Mouse (Mus musculus) frontal cortex, postnatal 36 days (tissue): ENCODE measurements around the gene Fto.
A peak's percentile ranks its signal among the peaks of the same experiment; 100 is the strongest.

Source experiments
- DNase-seq, 2 experiments: peaks; one replicate each; pipeline ENCODE4 v3.0.0; 2022; ENCODE audit warnings: low spot score in 2 of 2

The Fto gene

DNA sequence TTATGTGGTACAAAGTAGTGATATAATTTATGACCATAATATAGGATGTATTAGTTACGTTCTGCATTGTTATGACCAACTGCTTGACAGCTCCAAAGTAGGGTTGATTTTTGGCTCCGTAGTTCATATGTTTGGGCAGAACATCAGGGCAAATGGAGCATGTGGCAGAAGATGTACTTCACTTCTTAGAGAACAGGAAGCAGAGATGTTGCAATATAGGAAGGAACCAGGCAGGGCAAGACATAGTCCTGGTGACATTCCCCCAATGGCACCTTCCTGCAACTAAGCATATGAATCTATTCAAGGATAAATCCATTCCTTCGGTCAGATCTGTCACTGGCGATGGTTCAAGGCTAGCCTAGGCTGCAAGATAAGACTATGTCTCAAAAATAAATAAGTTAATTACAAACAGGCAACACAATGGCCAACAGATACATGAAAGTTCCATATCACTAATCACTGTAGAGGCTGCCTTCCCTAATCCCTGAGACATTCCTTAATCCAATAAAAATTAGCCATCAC lies 44.2 kb downstream of the Fto start:
- no peak for DNase-seq

DNA sequence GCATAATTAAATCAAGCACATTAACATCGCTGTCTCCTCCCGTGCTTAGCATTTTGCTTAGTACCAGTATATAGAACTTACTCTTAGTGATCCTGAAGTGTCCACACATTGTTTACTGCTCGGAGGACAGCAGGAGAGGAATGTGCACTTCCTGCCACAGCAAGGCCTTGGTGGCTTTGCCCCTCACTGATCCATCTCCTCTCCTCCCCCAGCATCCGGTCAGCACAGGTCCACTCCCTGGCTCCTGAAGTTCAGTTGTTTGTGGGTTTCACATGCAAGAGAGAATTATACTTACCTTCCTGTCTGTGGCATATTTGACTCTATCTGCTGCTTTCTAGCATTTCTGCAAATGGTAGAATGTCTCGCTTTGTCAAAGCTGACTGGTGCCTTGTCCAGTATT lies 44.7 kb downstream of the Fto start:
- no peak for DNase-seq

DNA sequence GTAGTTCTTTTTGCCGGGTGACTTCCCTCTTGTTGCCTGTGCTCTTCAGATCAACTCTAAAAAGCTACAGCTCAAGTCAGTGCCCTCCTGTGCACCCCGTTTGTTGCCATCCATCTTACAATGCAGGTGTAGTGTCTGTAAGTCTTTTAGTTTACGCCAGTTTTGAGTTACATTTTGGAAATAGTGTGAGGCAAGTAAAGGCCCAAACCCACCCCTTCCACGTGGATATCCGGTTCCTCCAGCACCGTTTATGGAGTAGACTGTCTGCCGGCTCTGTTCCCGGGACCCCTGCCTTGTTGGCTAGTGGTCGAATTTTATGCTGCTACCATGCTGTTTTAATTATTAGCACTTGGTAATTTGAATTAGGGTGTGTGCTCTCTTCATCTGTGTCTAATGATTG lies 46.2 kb downstream of the Fto start:
- no peak for DNase-seq

DNA sequence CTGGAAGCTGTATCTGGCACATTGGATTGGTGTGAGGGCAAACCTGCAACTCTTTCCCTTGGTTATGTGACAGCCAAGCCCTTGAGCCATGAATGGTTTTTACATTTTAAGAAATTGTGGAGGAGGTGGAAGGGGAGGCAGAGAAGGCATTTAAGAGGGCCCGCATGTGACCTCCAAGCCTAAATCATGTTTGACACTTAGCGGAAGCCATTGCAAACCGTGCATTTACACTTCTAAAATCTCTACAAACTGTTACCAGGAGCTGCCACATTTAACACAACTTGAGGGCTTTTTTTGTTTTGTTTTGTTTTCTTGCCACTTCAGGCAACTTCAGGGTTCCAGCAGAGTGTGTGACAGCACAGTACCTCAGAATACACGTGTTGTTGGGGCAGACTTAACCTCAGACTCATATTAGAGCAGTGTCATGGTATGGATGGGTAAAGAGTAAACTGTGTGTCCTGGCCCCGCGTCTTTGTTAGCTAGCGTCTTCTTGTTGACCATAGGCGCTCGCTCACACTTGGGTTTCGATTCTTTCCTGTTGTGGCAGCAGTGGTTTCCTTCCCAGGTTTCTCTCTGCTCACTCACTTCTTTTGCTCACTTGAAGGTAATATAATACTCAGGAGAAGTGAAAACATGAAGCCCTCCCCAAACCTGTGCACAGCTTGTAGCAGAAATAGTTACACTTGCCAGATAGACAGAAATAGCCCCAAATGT lies 47.5 kb downstream of the Fto start:
- no peak for DNase-seq

DNA sequence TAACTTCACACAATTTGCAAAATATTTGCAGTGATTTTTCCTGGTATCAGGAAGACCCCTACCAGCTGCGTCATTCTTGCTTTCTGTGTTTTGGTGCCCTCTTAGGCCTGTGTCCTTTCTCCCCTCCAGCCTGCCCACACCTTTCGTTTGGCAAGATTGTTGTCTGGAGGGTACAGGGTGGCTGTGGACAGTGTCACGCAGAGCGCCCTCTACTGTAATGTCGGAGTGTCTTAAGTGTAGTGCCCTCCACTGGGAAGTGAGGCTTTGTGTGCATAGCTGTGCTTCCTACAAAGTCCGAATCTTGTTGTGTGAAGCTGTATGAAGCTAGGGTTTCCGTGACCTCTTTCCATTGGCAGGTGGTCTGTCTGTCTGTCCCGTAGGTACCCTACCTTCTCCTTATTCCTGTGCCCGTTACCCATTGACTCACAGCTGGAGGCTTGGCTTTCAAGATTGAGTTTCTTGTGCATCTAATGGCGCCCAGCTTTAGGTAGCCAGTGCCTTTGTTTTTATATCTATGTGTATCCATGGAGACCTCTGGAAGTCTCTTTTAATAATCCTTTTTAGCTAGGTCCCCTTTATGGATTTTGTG lies 50.0 kb downstream of the Fto start:
- DNase-seq = no peak

DNA sequence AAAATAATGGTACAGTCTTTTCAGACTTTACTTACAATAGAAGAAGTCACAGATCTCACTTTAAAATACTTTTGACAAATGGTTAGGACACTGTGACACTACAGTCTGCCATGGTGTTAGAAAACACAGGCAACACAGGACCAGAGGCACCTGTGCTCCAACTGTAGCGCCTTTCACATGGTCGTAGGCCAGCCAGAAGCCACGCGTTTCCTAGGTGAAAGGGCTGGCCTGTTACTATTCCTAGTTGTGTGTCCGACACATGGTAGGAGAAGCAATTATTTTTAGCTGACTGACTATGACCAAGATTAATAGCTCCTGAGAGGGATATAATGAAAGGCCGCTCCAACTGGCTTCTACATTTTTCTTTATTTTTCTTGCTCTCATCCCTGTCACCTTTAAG lies 50.9 kb downstream of the Fto start:
- DNase-seq = no peak

DNA sequence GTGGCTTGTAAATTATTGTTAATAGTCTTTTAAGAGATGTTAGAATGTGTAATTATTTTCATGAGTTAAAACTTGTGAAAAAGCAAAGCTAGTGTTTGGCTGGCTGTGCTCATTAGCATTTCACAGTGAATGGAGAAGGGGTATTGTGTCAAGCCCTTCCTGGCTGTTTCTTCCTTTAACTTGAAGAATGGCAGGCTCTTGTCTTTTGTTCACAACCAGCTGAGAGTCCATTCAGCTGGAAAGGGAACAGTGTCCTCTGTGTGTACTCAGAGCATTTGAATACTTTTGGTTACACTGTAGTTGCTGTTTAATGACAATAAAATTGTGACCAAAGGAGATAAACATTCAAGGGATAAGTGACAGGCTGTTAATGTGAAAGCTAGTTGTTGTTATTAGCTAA lies 52.5 kb downstream of the Fto start:
- no peak for DNase-seq

DNA sequence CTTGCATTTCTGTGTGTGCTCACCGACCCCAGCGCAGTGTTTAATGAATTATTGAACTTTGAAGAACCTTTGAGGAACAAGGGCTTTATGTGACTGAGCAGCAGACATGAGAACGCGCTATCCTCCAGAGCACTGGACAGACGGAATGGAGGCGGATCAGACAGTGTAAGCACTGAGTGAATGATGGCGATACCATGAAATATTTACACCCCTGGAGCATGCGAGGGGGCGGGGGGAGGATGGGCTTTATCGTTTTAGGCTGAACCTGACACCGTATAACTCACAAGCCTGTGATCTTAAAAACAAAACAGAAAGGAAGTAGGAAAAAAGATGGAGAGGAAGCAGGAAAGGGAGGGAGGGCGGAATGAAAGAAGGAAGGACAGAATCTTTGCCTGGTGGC lies 57.6 kb downstream of the Fto start:
- DNase-seq = no peak

DNA sequence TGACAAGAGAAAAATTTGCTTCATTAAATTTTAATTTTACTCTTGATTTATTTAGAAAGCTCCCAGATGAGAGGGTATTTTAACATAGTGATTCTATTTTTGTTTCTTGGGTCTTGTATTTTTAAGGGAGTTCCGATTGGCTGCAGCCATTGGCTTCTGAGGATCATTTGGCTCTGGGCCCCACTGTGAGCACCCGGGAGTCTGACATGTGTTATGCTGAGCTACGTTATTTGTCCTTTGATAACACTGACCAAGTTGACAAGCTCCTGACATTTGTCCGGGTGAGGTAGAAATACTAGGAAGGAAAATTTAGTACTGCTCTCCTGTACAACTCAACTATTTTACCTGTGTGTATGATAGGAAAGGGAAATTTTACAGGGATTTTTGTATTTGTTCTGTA lies 58.7 kb downstream of the Fto start:
- DNase-seq = no peak

DNA sequence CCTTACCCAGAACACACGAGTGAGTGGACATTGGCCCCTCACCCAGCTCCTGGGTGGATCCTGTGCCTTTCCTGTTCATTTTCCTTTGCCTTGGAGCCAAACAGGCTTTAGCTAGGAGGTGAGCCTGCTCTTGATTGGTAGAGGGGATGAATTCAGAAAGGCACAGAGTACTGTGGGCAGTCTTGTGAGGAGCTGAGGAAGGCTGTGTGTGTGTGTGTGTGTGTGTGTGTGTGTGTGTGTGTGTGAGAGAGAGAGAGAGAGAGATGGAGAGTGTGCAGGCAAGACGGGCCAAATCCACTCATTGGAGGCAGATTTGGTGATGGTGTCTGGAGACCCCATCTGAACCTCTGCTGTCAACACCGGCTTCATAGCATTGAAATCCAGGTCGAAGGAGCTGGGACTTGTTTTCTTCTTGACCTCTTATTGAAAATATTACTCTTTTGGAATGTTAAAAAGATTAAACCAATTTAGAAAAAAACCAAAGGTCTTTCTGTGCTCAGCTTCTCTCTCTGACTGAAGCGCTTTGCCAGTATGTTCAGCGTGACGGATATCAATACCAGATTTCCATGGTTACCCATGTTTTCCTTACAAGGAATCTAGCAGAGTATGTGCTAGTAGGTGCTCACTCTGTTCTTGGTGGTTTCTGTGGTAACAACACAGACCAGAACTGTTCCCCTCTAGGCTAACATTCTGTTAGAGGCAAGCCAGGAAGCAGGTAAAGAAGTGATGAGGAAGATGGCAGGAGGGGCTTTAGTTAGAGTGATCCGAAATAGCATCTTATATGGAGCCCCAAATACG lies 59.7 kb downstream of the Fto start:
- no peak for DNase-seq

DNA sequence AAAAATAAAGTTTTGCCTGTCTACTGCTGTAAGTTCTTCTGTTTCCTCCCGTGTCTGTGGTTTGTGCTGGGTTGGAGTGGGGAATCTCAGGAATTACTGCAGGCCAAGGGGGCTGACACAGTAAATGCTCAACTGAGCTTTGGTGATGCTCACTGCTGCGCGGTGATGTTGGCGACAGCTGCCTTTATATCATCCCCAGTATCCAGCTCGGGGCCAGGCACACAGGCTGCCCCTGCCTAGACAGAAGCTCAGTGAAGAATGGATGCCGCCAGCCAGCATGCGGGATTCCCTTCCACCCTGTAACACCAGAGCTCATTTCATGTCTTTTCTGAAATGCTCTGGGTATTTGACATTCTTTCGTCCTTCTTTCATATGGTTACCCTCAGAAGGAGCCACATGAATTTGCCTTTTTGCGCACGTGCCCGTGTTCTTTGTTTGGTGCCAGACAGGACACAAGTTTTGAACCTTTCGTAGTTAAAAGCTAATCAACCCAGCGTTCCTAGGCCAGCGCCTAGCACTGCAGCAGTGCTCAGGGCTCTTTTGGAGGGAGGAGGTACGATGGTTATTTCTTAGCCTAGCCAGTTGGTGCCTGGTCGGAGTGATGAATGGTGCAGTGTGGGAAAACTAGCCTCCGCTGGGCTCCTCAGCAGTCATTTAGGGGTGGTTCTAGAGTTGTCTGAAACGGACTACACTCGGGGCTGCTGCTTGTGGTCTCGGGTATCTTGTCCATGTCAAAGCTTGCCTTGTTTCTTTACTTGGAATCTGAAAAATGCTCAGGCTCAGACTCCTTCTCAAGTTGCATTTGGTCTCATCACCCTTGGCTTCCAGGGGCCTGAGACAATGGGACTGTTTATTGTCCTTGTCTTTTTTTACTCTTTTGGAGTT lies 62.0 kb downstream of the Fto start:
- no peak for DNase-seq

DNA sequence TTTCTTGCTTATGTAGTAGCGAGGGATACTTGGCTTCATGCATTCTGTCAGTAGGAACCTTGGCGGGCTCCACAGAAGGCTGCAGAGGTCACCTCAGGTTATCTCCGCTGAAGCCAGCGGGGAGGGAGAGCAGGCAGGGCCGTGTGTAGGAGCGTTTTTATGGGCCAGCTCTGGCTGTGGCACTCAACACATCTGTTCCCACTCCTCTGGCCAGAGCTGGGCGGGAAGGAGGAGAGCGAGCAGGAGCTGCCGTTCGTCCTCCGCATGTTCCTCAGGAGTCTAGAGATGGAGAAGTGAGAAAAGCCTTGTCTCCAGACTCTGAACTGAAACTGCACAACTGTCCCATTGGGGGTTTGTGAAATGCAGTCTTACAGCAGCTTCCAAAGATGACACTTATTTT lies 63.5 kb downstream of the Fto start:
- no peak for DNase-seq

DNA sequence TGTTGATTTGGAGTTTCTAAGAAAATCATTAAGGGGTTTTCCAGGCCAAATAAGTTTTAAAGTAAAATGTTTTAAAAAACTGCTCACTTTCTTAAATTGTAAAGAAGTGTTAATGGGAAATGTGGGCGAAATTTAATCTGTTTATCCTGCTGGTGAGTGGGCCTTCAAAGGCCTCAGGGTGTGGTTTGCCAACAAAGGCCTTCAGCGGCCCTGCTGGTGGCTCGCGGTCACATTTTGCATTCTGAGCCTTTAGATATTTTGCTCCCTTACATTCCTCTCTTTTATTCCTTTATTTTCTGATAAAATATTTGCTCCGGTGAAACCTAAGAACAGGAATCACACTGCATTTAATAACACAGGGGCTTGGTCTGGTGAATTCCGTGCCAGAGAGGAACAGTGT lies 64.0 kb downstream of the Fto start:
- no peak for DNase-seq

DNA sequence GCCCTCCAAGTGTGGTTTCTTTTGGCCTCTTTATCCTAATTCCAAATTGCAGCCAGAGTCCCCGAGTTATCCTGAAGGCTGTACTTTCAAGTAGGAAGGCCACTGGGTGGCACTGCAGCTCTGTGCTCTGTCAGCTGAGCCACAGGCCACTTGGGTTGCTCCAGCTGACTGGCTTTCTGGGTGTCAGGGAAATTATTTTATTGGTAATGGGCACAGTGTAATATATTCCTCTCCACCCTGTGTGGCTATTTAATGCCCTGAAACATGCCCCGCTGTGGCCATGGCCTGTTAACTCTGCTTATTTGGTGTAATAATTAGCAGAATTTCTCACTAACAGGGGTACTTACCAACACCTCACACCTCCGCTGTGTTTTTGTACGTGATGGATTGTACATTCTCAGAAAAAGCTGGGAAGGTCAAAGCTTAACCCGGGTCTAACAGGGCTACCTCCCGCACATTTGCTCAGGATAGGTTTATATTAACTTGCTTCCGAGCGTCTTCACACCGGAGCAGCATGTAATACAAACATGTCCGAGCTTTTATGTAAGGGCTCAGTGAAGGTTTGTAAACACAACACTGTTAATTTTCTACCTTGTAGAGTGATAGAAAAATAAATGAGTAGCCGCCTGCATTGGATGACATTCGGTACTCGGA lies 65.6 kb downstream of the Fto start:
- peak; percentile 64 to 80 for DNase-seq

DNA sequence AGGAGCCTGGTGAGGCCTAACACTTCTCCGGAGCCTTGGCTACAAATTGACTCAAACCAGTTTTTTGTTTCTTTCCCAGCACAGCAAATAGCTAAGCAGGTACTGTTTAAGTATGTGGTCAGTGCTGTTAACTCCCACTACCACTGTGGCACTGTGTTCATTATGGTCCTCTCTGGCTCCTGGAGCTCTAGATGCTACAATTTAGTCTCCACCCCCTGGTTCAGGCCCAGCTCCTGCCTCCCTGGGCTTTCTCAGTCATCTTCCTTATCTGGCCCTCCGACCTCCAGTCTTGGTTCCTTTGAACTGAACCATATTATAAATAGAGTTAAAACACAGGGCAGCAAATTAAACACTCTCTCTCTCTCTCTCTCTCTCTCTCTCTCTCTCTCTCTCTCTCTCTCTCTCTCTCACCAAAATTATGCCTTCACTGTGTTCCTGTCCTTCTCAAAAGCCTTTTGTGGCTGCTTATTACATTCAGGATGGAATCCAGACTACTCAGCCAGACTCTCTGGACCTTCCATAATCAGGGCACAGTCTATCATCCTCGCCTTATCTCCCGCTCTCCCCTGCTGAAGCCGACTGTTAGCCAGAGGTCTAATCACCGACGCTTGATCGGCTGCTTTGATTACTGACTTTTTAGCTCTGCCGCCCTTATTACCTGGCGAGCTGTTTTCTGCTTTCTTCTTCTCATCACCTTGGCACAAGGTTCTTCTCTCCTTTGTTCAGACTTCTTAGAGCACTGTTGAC lies 67.6 kb downstream of the Fto start:
- no peak for DNase-seq

DNA sequence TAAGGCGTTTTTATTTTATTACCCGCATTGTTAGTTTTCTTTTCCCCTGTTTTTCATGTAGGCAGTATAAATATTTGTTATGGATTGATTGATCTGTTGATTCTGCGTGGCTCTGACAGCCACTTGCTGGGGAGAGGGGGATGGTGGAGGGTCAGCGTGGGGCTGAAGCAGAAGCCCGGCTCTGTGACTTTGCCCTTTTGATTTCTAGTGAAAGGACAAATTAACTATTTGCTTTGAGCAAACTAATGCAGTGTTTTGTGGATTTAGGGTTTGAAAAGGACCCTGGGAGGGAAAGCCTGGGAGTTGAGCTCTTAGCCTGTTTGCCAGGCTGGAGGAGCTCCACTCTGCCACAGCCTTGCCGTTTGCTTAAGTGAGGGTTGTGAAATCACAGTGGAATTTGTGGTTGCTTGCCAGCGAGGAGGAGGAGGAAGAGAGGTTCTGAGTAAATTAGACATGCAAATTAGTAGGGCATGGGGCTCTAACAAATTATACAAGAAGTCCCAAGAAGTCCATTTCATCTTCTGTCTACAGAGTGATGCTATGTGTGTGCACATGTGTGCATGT lies 68.3 kb downstream of the Fto start:
- DNase-seq = no peak

DNA sequence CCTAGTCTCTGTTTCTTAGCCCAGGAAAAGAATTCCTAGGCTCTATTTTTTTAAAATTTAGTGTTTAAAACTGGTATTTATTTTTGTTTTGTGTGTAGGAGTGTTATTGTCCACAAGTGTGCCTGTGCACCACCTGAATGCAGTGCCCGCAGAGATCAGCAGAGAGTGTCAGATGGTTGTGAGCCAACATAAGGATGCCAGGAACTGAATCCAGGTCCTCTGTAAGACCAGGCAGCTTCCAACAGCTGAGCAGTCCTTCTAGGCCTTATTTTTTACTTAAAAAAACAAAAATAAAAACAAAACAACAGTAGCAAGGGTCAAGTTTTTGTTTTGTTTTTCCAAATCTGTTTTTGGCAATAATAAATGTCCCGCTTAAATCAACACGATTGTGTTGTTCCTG lies 69.9 kb downstream of the Fto start:
- DNase-seq = no peak

DNA sequence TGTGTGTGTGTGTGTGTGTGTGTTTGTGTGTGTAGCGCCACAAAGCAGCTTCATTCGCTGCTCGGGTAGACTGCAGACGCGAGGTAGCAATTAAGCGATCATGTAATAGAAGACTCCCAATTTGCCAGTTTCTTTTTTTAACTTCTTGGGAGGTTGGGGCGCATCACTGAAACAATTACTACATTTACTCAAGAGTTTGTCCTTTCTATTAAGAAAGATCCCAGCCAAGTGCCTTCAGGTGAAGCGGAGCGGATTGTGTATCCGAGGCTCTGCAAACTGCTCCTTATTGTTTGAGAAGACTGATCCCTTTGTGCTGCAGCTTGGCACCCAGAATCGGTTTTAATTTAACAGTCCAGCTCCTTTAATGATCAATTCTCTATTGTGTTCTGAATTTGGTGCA lies 70.5 kb downstream of the Fto start:
- DNase-seq = no peak

DNA sequence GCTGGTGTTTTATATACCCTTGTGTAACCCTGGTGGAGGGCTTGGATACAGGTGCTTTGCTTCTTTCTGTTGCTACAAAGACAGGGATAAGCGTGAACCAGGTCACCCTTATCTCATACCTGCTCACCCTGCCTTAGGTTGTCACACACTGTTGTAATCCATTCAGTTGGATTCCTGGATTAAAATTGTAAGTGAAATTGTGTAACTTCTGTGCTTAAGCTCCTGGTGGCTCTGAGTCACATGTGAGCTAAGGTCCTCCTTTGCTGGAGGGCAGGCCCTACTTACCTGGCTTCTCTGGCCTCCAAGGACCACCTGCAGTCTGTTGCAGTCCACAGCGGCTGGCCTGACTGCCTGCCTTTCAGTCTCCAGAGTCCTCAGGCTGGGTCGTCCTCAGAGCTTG lies 71.1 kb downstream of the Fto start:
- DNase-seq = no peak

DNA sequence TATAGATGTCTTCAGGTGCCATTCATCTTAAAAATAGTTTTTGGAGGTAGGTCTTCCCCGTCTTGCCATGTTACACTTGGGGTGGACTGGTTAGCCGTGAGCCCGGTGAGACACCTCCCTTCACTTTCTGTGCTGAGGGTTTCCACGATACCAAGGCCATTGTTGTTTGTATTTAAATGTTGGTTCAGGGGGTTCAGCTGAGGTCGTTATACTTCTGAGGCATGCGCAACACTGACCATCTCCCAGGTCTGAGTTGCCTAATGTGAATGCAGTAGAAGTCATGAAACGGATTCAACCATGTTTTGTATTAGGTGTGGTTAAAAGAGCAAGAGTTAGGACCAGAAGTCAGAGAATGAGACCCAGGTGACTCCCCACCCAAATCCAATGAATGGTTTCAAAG lies 72.5 kb downstream of the Fto start:
- DNase-seq = no peak
